Mouse (Mus musculus): ENCODE measurements at regions not wholly inside any gene's neighbourhood (a gene's known extent, or its start where the extent isn't known, plus 50 kb on each side); places are given as distances from the start of the nearest gene placed in this dataset.

GRCm38 (mm10) chr13:111356520-111357456 lies 102.0 kb downstream of the Actbl2 start:
- H3K27ac ChIP-seq, result no peak overlapping the region
- WGBS (ENCODE audit: insufficient replicate concordance), result 69% methylated on average over 9 of the region's 9 CpGs
- H3K36me3 ChIP-seq, result no peaks in the 10 kb centered on the region
- H3K4me1 ChIP-seq, result no peaks in the 10 kb centered on the region
- no peak for ATAC-seq
- H3K4me3 ChIP-seq, result no peak overlapping the region
- no peak overlapping the region for H3K9ac ChIP-seq
- H3K27me3 ChIP-seq (replicated peaks), result no peaks in the 10 kb centered on the region
- no peaks in the 10 kb centered on the region for H3K9me3 ChIP-seq (replicated peaks)
- no peak overlapping the region for H3K4me2 ChIP-seq

DNA sequence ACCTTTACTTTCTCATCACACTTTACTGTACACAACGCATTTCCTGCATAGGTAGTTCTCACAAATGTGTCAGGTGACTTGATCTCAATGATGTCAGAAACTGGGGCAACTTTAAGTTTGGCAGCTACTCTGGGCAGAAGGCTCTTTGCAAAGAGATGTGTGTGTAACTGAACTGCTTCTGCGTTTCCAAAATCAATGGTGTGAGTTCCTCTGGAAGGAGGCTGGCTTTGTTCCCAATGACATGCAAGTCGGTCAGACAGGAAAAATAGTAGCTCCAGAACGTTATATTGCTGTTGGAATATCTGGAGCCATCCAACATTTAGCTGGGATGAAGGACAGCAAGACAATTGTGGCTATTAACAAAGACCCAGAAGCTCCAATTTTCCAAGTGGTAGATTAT lies 106.6 kb downstream of the Actbl2 start:
- no peaks in the 10 kb centered on the region for H3K27me3 ChIP-seq (replicated peaks)
- WGBS (ENCODE audit: insufficient replicate concordance), result 57% methylated on average over 4 of the region's 4 CpGs

GRCm38 (mm10) chr13:111363176-111363739 lies 108.4 kb downstream of the Actbl2 start:
- Histone ChIP-seq H3K4me1 (no peaks in the 10 kb centered on the region), H3K4me2 (no peak overlapping the region), H3K27ac (no peak overlapping the region), H3K9me3 (replicated peaks) (no peaks in the 10 kb centered on the region), H3K27me3 (replicated peaks) (no peaks in the 10 kb centered on the region), H3K36me3 (no peaks in the 10 kb centered on the region), H3K4me3 (no peak overlapping the region), H3K9ac (no peak overlapping the region)
- no peak for ATAC-seq
- 47% methylated on average over 5 of the region's 5 CpGs for WGBS (ENCODE audit: insufficient replicate concordance)

More for the DNA sequence above, 106.6 kb downstream of the Actbl2 start:
- Histone ChIP-seq H3K4me3 (no peak overlapping the region), H3K4me2 (no peak overlapping the region), H3K4me1 (no peaks in the 10 kb centered on the region), H3K36me3 (no peaks in the 10 kb centered on the region), H3K27ac (no peak overlapping the region), H3K9me3 (replicated peaks) (no peaks in the 10 kb centered on the region), H3K9ac (no peak overlapping the region)
- no peak for ATAC-seq

DNA sequence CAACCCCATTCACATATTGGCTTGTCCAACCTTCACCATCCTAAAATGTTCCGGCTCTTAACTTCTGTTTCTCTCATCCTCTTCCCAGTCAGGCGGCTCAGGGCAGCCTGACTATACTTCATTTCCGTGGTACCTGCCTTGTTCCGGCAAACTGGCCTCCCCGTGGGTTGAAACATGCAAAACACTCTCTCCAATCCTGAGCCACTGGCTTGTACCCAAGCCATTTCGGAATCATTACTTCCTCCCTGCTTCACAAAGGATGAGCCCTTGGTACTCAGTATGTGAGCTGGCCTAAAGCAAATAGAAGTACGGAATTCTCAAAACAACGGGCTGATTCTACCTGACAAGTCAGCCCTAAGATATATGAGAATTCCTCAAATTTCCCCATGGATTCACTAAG lies 112.1 kb downstream of the Actbl2 start:
- no peaks in the 10 kb centered on the region for H3K9me3 ChIP-seq (replicated peaks)
- no peaks in the 10 kb centered on the region for H3K4me1 ChIP-seq
- no peak overlapping the region for H3K9ac ChIP-seq
- no peak overlapping the region for H3K4me2 ChIP-seq
- no peak overlapping the region for H3K4me3 ChIP-seq
- 76% methylated on average over 8 of the region's 8 CpGs for WGBS (ENCODE audit: insufficient replicate concordance)
- H3K36me3 ChIP-seq, result no peaks in the 10 kb centered on the region
- ATAC-seq, result no peak
- no peaks in the 10 kb centered on the region for H3K27me3 ChIP-seq (replicated peaks)
- no peak overlapping the region for H3K27ac ChIP-seq

DNA sequence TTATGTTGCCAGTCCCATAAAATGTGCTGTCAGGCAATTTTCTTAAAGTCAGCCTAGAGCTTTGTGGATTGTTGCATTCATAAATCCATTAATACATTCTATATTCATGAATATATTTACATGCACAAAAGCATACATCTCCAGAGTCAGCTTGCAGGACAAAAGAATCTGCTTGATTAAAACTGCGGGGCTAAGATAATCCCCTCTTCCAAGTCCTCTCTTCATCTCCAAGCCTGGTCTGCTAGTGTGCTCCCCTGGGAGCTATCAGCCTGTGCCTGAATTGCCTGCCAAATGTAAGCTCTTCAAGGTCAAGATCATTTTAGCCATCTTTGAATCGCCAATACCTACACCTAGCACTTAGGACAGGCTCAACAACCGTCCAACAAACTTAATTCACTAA lies 112.8 kb downstream of the Actbl2 start:
- no peaks in the 10 kb centered on the region for H3K36me3 ChIP-seq
- no peak overlapping the region for H3K27ac ChIP-seq
- H3K9ac ChIP-seq, result no peak overlapping the region
- no peaks in the 10 kb centered on the region for H3K4me1 ChIP-seq
- 51% methylated on average over 3 of the region's 3 CpGs for WGBS (ENCODE audit: insufficient replicate concordance)
- no peak overlapping the region for H3K4me2 ChIP-seq
- H3K9me3 ChIP-seq (replicated peaks), result no peaks in the 10 kb centered on the region
- H3K4me3 ChIP-seq, result no peak overlapping the region
- no peaks in the 10 kb centered on the region for H3K27me3 ChIP-seq (replicated peaks)
- ATAC-seq, result no peak

- H3K4me3 ChIP-seq, result no peak overlapping the region
- H3K9ac ChIP-seq, result no peak overlapping the region
- H3K4me1 ChIP-seq, result no peaks in the 10 kb centered on the region
- 64% methylated on average over 3 of the region's 3 CpGs for WGBS (ENCODE audit: insufficient replicate concordance)
- no peaks in the 10 kb centered on the region for H3K36me3 ChIP-seq
- ATAC-seq, result no peak
- H3K27me3 ChIP-seq (replicated peaks), result no peaks in the 10 kb centered on the region
- no peak overlapping the region for H3K27ac ChIP-seq
- H3K9me3 ChIP-seq (replicated peaks), result no peaks in the 10 kb centered on the region
- H3K4me2 ChIP-seq, result no peak overlapping the region
These were observed 115.1 kb downstream of the Actbl2 start for GRCm38 (mm10) chr13:111369916-111370315.

- H3K4me1 ChIP-seq, result no peaks in the 10 kb centered on the region
- no peak overlapping the region for H3K4me2 ChIP-seq
- no peaks in the 10 kb centered on the region for H3K9me3 ChIP-seq (replicated peaks)
- WGBS (ENCODE audit: insufficient replicate concordance), result 62% methylated on average over 6 of the region's 6 CpGs
- H3K27ac ChIP-seq, result no peak overlapping the region
- no peaks in the 10 kb centered on the region for H3K27me3 ChIP-seq (replicated peaks)
- no peak overlapping the region for H3K4me3 ChIP-seq
- no peak overlapping the region for H3K9ac ChIP-seq
- H3K36me3 ChIP-seq, result no peaks in the 10 kb centered on the region
- no peak for ATAC-seq
These were observed 116.6 kb downstream of the Gpbp1 start for GRCm38 (mm10) chr13:111373281-111373680.

- H3K36me3 ChIP-seq, result no peaks in the 10 kb centered on the region
- H3K4me1 ChIP-seq, result no peaks in the 10 kb centered on the region
- H3K27ac ChIP-seq, result no peak overlapping the region
- H3K27me3 ChIP-seq (replicated peaks), result no peaks in the 10 kb centered on the region
- no peaks in the 10 kb centered on the region for H3K9me3 ChIP-seq (replicated peaks)
- H3K4me3 ChIP-seq, result no peak overlapping the region
- no peak for ATAC-seq
- 47% methylated on average over 1 of the region's 1 CpGs for WGBS (ENCODE audit: insufficient replicate concordance)
- no peak overlapping the region for H3K4me2 ChIP-seq
- no peak overlapping the region for H3K9ac ChIP-seq
These were observed 116.1 kb downstream of the Gpbp1 start for GRCm38 (mm10) chr13:111373801-111374200.

All from liver, embryonic 12.5 days (tissue).